Mouse (Mus musculus): ENCODE measurements around the gene Skint4. TPM values are rescaled to one million over a fixed set of nuclear protein-coding genes. Genes with fewer than 3 reads are reported as not detected.

Skint4 gene
- not detected for total RNA-seq (2021)
- long read RNA-seq, experiment 1, partial matches to known transcripts, result 0 of 1 reads
- long read RNA-seq, experiment 1, other reads (novel, unspliced or antisense), result 1 of 1 reads
- long read RNA-seq, experiment 2, result 0 reads

- DNase-seq, result no peak
Measured at GRCm38 (mm10) chr4:112071716-112072115, at the start of gene Skint4. Gene Skint4 (plus strand): TSS chr4:112072016.

Other genes with a start within 250 kb of the Skint4 start
- not detected for gene Slc5a9, start 169.1 kb upstream of the Skint4 start, total RNA-seq (2021)
- not detected for gene Skint8, start 152.6 kb upstream of the Skint4 start, total RNA-seq (2021)
- not detected for gene Skint7, start 99.1 kb upstream of the Skint4 start, total RNA-seq (2021)
- gene Skint1, start 65.7 kb upstream of the Skint4 start, total RNA-seq (2021), result not detected
- not detected for gene Skint3, start 160.2 kb downstream of the Skint4 start, total RNA-seq (2021)

All from heart, adult 18-20 months (tissue).